Mouse (Mus musculus) lung, embryonic 14.5 days (tissue): ENCODE results near the gene Slc5a5. TPM values are rescaled to one million over a fixed set of nuclear protein-coding genes. Genes with fewer than 3 reads are reported as not detected.

Source experiments
- ATAC-seq: fragments of 200-750 bp; cut with Nextera tagmentation; 2 replicates; pipeline ENCODE4 v1.8.0; 2017; ENCODE audit warnings: mild to moderate bottlenecking, moderate TSS enrichment, moderate library complexity; ENCODE audit not compliant: insufficient read depth
- DNase-seq: peaks from one replicate; pipeline ENCODE4 v3.0.0-alpha.2; 2015
- H3K27ac ChIP-seq: fragments of 300-500 bp; sonication (generic); 2 replicates; pipeline ENCODE4 v1.5.1; 2014; ENCODE audit warnings: low read depth, mild to moderate bottlenecking, moderate library complexity
- H3K27me3 ChIP-seq: fragments of 300-500 bp; sonication (generic); 2 replicates; pipeline ENCODE4 v1.6.1; 2014; ENCODE audit warnings: low read length, control low read depth; ENCODE audit not compliant: insufficient read depth
- H3K36me3 ChIP-seq: fragments of 300-500 bp; sonication (generic); 2 replicates; pipeline ENCODE4 v1.6.1; 2014; ENCODE audit warnings: control low read depth; ENCODE audit not compliant: insufficient read depth
- H3K4me1 ChIP-seq: fragments of 300-500 bp; sonication (generic); 2 replicates; pipeline ENCODE4 v1.6.1; 2014; ENCODE audit warnings: antibody characterized with exemption, control low read depth; ENCODE audit not compliant: insufficient read depth
- H3K4me2 ChIP-seq: fragments of 300-500 bp; sonication (generic); 2 replicates; pipeline ENCODE4 v1.6.1; 2014; ENCODE audit warnings: mild to moderate bottlenecking
- H3K4me3 ChIP-seq: fragments of 300-500 bp; sonication (generic); 2 replicates; pipeline ENCODE4 v1.5.1; 2014; ENCODE audit warnings: low read depth, low read length
- H3K9ac ChIP-seq: fragments of 300-500 bp; sonication (generic); 2 replicates; pipeline ENCODE4 v1.6.1; 2014
- H3K9me3 ChIP-seq: fragments of 300-500 bp; sonication (generic); 2 replicates; pipeline ENCODE4 v1.6.1; 2016; ENCODE audit warnings: low read depth, low read length, control low read depth
- CTCF ChIP-seq: IDR thresholded peaks from 2 replicates; pipeline ENCODE4 v1.5.1; 2016; ENCODE audit warnings: antibody characterized with exemption, low read depth
- WGBS: fragments of 180-500 bp; shearing (Covaris S2); extraction: QIAGEN DNeasy Blood & Tissue Kit; methylation state at CpG from one replicate; pipeline ENCODE4 v1.1.7; 2014; 5-methylcytosine and 5-hydroxymethylcytosine counted together
- polyA plus RNA-seq: library from polyadenylated mRNA; unstranded; fragments of >200 nt; fragmentation: Nextera tagmentation; extraction: Ambion mirVana; gene quantifications from 2 replicates; pipeline ENCODE4 v1.2.1, GENCODE M21; 2014

Gene Slc5a5
- polyA plus RNA-seq, 1 experiment from 2014 or later = 0.12 TPM

DNA sequence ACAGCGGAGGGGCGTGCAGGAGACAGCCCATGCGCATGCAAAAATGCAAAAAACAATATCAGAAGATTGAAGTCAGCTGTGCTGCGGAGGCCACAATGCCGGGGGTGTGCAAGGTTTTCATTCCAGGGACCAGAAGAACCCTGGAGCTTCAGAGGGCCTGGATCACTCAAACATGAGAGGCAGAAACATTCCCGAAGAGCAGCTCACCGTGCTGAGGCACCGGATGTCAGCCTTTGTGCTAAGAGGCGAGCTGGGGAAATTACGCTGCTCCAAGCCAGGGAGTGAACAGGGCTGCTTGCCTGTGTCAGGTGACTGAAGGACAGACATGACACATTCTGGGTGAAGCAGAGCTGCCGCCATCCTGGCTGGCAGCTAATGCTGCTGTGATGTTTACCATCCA lies 12.0 kb downstream of the Slc5a5 start:
- ATAC-seq (no peak; the same call in 1 of the 2 replicates), DNase-seq (peak; percentile 30)
- H3K27me3 ChIP-seq = no peaks in the 10 kb centered on the region
- no peaks in the 10 kb centered on the region for H3K4me1 ChIP-seq
- WGBS = 14% methylated on average over 11 of the region's 11 CpGs
- H3K4me2 ChIP-seq = no peak overlapping the region
- H3K4me3 ChIP-seq = no peak overlapping the region
- no peaks in the 10 kb centered on the region for H3K9me3 ChIP-seq
- no peaks in the 10 kb centered on the region for H3K36me3 ChIP-seq
- no peak overlapping the region for H3K27ac ChIP-seq
- H3K9ac ChIP-seq = peak overlapping the region; percentile 26; the same call in 1 of the 2 replicates
- no peak for TF ChIP-seq CTCF

DNA sequence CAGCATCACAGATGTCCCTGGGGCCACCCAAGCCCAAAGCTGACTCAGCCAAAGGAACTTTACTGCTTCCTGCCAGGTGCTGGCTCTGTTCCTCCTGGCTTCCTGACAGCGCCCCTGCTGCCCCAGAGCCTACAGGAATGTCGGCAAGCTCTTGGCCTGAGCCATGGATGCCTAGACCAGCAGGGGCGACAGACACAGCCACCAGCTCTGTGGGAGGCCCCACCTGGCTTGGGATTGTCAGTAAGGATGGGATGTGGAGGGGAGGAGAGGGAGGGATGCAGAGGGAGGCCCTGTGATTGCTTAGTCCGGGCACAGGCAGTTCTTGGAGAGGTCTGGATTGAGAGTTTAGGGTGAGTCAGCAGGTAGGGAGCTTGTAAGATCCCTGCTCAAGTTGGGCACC lies 12.4 kb downstream of the Slc5a5 start:
- no peaks in the 10 kb centered on the region for H3K27me3 ChIP-seq
- no peaks in the 10 kb centered on the region for H3K36me3 ChIP-seq
- no peak overlapping the region for H3K4me2 ChIP-seq
- H3K4me1 ChIP-seq = no peaks in the 10 kb centered on the region
- ATAC-seq (no peak), DNase-seq (no peak)
- H3K9me3 ChIP-seq = no peaks in the 10 kb centered on the region
- no peak overlapping the region for H3K4me3 ChIP-seq
- peak; percentile 13; the same call in 1 of the 2 replicates for TF ChIP-seq CTCF
- peak overlapping the region; percentile 23; the same call in 1 of the 2 replicates for H3K9ac ChIP-seq
- H3K27ac ChIP-seq = no peak overlapping the region
- WGBS = under 1% methylated on average over 4 of the region's 4 CpGs

DNA sequence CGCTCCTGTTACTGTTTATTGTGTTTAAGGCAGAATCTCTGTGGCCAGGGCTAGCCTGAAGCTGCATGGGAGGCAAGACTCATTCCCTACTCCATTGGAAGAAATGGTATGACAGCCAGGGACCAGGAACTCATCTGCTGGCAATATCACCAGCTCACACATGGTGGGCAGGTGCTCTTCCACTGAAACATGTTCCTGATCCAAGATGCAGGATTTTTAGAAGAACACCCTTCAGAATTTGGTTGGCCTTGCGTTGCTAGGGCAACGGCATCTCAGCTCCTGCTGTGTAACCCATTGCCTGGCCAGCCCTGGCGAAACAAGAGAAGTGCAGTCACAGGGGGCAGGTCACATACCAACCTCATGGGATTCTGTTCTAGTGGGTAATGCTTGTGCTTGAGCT lies 13.1 kb downstream of the Slc5a5 start:
- ATAC-seq = no peak
- WGBS = 52% methylated on average over 4 of the region's 4 CpGs
- no peak for TF ChIP-seq CTCF
- Histone ChIP-seq H3K4me1 (no peaks in the 10 kb centered on the region), H3K4me2 (no peak overlapping the region), H3K9ac (no peak overlapping the region), H3K27me3 (no peaks in the 10 kb centered on the region), H3K4me3 (no peak overlapping the region), H3K36me3 (no peaks in the 10 kb centered on the region), H3K27ac (no peak overlapping the region), H3K9me3 (no peaks in the 10 kb centered on the region)
- no peak for DNase-seq

DNA sequence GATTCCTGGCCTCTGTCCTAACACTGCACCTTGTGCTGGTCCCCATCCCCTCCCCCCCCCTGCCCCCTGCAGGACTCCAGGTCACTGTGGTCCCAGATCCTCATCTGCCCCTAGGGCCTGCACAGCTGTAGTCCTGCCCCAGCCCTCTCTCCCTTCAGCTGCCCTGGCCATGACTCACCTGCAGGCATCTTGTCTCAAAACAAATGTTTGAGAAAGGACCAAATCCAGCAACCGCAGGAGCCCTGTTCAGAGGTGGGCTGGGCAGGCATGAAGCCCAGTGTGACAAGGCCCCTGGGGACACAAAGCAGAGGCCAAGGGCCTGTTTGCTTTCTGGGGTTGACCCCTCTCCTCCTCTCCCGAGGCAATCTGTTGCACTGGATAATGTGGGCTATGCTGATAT lies 14.4 kb downstream of the Slc5a5 start:
- H3K4me3 ChIP-seq = no peak overlapping the region

DNA sequence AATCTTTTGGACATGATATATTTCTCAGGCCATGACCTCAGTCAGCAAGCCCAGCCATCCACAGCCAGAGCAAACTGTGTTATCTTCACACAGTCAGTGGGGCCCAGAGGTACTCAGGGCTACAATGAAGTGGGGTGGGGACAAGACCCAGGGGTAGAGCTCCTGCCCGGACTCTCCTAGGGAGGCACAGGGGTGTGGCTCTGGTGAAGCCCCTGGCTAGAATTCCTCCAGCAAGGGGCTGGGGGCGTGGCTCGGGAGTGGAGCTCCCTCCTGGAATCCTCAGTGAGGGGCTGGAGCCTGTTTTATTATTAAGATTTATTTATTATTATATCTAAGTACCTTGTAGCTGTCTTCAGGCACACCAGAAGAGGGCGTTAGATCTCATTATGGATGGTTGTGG lies 16.2 kb downstream of the Slc5a5 start:
- Histone ChIP-seq H3K4me1 (no peaks in the 10 kb centered on the region), H3K27me3 (no peaks in the 10 kb centered on the region), H3K9ac (no peak overlapping the region), H3K9me3 (no peaks in the 10 kb centered on the region), H3K36me3 (no peaks in the 10 kb centered on the region), H3K4me2 (no peak overlapping the region), H3K27ac (no peak overlapping the region), H3K4me3 (no peak overlapping the region)
- WGBS = 54% methylated on average over 4 of the region's 4 CpGs
- TF ChIP-seq CTCF = no peak
- no peak for ATAC-seq
- no peak for DNase-seq

More for the DNA sequence above, 14.4 kb downstream of the Slc5a5 start:
- no peaks in the 10 kb centered on the region for H3K36me3 ChIP-seq
- WGBS = 38% methylated on average over 2 of the region's 2 CpGs
- no peak overlapping the region for H3K4me2 ChIP-seq
- H3K9me3 ChIP-seq = no peaks in the 10 kb centered on the region
- ATAC-seq (no peak), DNase-seq (no peak)
- no peak overlapping the region for H3K27ac ChIP-seq
- no peaks in the 10 kb centered on the region for H3K27me3 ChIP-seq
- no peak for TF ChIP-seq CTCF
- no peaks in the 10 kb centered on the region for H3K4me1 ChIP-seq
- no peak overlapping the region for H3K9ac ChIP-seq

DNA sequence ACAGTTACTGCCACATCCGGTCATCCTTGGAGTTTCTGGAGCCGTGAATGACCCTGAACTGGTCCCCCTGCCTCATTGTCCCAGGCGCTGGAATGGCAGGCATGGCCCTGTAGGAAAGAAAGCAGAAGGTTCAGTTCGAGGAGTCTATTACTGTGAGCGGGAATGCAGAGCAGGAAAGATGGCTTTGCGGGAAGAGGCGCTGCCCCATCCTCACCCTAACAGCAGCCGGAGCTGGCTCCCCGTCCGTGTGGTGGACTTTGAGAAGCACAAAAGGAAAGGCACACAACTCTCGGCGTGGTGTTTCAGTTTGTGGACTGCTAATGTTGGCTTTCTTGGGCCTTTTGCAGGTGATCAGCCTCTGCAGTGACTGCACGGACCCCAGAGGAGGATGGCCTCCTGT lies 18.1 kb downstream of the Slc5a5 start:
- ATAC-seq (no peak), DNase-seq (no peak)
- Histone ChIP-seq H3K9ac (no peak overlapping the region), H3K9me3 (no peaks in the 10 kb centered on the region), H3K27ac (no peak overlapping the region), H3K4me1 (0 out of 2 replicates have a peak, but pooled peaks cover under 1% of the 10 kb centered on the region), H3K4me2 (no peak overlapping the region), H3K36me3 (no peaks in the 10 kb centered on the region), H3K4me3 (no peak overlapping the region), H3K27me3 (no peaks in the 10 kb centered on the region)
- no peak for TF ChIP-seq CTCF
- 91% methylated on average over 13 of the region's 13 CpGs for WGBS

DNA sequence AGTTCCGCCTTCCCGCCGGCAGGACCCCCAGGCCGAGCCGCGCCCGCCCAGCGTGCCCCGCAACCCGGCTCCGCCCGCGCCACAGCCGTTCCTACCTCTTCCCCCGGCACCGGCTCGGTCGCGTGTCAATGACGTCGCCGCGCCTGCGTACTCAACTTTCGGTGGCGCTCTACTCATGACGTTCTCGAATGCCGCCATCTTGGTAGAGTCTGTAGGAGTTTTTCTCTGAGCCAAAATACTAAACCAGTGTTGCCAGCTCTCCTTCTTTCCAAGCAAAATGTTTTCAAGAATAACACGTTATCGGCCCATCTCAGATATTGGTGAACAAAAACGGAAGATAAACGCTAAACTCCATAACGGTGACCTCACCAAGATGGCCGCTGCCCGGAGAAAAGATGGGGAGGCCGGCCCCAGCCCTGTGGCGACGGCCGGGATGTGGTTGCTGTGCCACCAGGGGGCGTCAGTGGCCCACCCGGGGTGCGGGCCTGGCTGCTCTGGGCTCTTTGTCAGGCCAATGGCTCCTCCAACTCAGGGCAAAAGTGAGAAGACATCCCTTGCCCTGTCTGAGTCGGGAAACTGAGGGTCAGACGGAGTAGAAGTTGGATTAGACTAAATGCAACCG lies 19.1 kb downstream of the Slc5a5 start, which contains the start of gene Ccdc124:
TSS of gene Ccdc124 (minus strand) at position 572 of the 622 bp plus-strand sequence.
- WGBS = 1% methylated on average over 46 of the region's 46 CpGs
- H3K36me3 ChIP-seq = 0 out of 2 replicates have a peak, but pooled peaks cover 4% of the 10 kb centered on the region
- peak within 1 kb of the TSS; percentile 92 for H3K4me3 ChIP-seq
- DNase-seq (peak; percentile 98), ATAC-seq (peak; percentile 90)
- H3K4me2 ChIP-seq = peak within 1 kb of the TSS; percentile 83
- peaks cover 5% of the 10 kb centered on the region; the same call in 1 of the 2 replicates for H3K4me1 ChIP-seq
- H3K27ac ChIP-seq = peak within 1 kb of the TSS; percentile 88
- H3K9me3 ChIP-seq = no peaks in the 10 kb centered on the region
- peak within 1 kb of the TSS; percentile 83 for H3K9ac ChIP-seq
- H3K27me3 ChIP-seq = no peaks in the 10 kb centered on the region
- peak; percentile 95 for TF ChIP-seq CTCF
